Comparison of ENCODE assay signal across 8 mouse cellular contexts in the genomic region with DNA sequence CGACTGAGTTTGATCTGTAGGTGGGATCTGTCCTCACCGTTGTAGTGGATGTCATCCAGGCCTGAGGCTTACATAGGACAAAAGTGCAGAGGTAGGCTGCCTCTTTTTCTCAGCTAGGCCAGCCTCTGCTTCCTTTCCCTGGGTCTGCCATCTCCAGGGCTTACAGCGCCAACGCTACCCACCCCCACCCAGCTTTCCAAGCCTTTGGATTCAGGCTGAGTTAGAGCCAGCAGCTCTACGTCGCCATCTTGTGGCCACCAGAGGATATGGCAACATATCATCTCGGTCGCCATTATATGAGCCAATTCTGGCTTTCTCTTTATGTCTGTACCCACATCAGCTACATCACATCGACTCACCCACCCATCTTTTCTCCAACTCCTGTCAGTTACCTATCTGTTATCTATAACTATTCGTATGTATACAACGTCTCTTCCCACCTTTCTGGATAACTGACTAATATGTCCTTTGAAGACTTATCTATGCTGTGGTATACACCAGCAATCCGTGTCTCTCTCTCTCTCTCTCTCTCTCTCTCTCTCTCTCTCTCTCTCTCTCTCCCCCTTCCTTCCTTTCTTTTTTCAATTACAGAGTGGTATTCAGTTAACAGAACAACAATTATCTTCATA.
DNase-seq lines count a peak whose midpoint lies in the region; ATAC-seq and TF ChIP-seq lines count a peak whose summit lies in the region.

No protein-coding gene starts in this region.

- no peak overlapping the region for H3K4me3 ChIP-seq in G1E (ENCODE audit: low read depth, low read length)
- H3K4me3 ChIP-seq in intestine, postnatal 0 days (ENCODE audit: low read depth, low read length), result no peak overlapping the region
- H3K4me3 ChIP-seq in liver, embryonic 12.5 days, result no peak overlapping the region

- 10% methylated on average over 12 of the region's 12 CpGs for WGBS in intestine, postnatal 0 days
- WGBS in liver, embryonic 12.5 days (ENCODE audit: insufficient replicate concordance), result 9% methylated on average over 12 of the region's 12 CpGs

- ATAC-seq in G1E (ENCODE audit: extremely low read depth, insufficient number of reproducible peaks, low FRiP score, poor library complexity, severe bottlenecking), result no peak
- ATAC-seq in granulocyte monocyte progenitor cell, adult 5-6 weeks (replicated peaks; ENCODE audit: poor library complexity, severe bottlenecking), result peak; percentile 88
- peak; percentile 53 for ATAC-seq in intestine, postnatal 0 days
- no peak for ATAC-seq in liver, embryonic 12.5 days

- peak; percentile 94 for DNase-seq in 3T3-L1 (ENCODE audit: low read depth, low spot score)
- DNase-seq in G1E (ENCODE audit: low spot score), result peak; percentile 47
- DNase-seq in cerebellum, adult 9-10 months, result peak; percentile 41
- peak; percentile 79 for DNase-seq in neural tube, embryonic 10.5 days (ENCODE audit: extremely low spot score, low spot score)
- peak; percentile 12 to 26 for DNase-seq in thymus, postnatal 36 days

- no peak overlapping the region for H3K27ac ChIP-seq in intestine, postnatal 0 days (ENCODE audit: low read depth, low read length)
- no peak overlapping the region for H3K27ac ChIP-seq in liver, embryonic 12.5 days

- peak; percentile 99 for TF ChIP-seq CTCF in G1E (IDR thresholded peaks at IDR 0.05; ENCODE audit: low read depth, low read length)
- peak; percentile 100 for TF ChIP-seq CTCF in intestine, postnatal 0 days (IDR thresholded peaks at IDR 0.05; ENCODE audit: low read depth)

- no peaks in the 10 kb centered on the region for H3K4me1 ChIP-seq in G1E (ENCODE audit: insufficient read depth, low read depth, low read length)
- no peaks in the 10 kb centered on the region for H3K4me1 ChIP-seq in intestine, postnatal 0 days (replicated peaks; ENCODE audit: control insufficient read depth, insufficient read depth, low read length)
- H3K4me1 ChIP-seq in liver, embryonic 12.5 days, result peaks cover 5% of the 10 kb centered on the region; the same call in 1 of the 2 replicates

- H3K9me3 ChIP-seq in G1E (replicated peaks), result no peaks in the 10 kb centered on the region
- no peaks in the 10 kb centered on the region for H3K9me3 ChIP-seq in intestine, postnatal 0 days (ENCODE audit: control insufficient read depth)
- no peaks in the 10 kb centered on the region for H3K9me3 ChIP-seq in liver, embryonic 12.5 days (replicated peaks)

- no peak overlapping the region for H3K9ac ChIP-seq in intestine, postnatal 0 days (ENCODE audit: low read depth, low read length)
- H3K9ac ChIP-seq in liver, embryonic 12.5 days, result no peak overlapping the region

- H3K27me3 ChIP-seq in G1E (ENCODE audit: insufficient read depth, low read length), result peaks cover 10% of the 10 kb centered on the region
- H3K27me3 ChIP-seq in intestine, postnatal 0 days (replicated peaks; ENCODE audit: control insufficient read depth, insufficient read depth, low read length), result no peaks in the 10 kb centered on the region
- no peaks in the 10 kb centered on the region for H3K27me3 ChIP-seq in liver, embryonic 12.5 days (replicated peaks)

- H3K4me2 ChIP-seq in intestine, postnatal 0 days (replicated peaks; ENCODE audit: low read depth), result peak overlapping the region; percentile 35; the same call in 1 of the 2 replicates
- 0 out of 2 replicates have a peak overlapping the region, but pooled peaks have one; percentile 1 for H3K4me2 ChIP-seq in liver, embryonic 12.5 days

- no peaks in the 10 kb centered on the region for H3K36me3 ChIP-seq in G1E (replicated peaks)
- H3K36me3 ChIP-seq in intestine, postnatal 0 days (ENCODE audit: control insufficient read depth, insufficient read depth), result no peaks in the 10 kb centered on the region
- H3K36me3 ChIP-seq in liver, embryonic 12.5 days, result no peaks in the 10 kb centered on the region

Comparison
In these comparisons a context has a peak if more than half of its experiments do, and no peak if none do; other contexts are left out.
1. DNase-seq: peak in every context shown above with its lines; median percentile 94 in 3T3-L1; 79 in neural tube, embryonic 10.5 days; 47 in G1E; 41 in cerebellum, adult 9-10 months; 19 in thymus, postnatal 36 days.
2. ATAC-seq: peak in granulocyte monocyte progenitor cell, adult 5-6 weeks (single experiment) and intestine, postnatal 0 days (single experiment); none in G1E (single experiment) and liver, embryonic 12.5 days (single experiment).